Mouse (Mus musculus): ENCODE measurements around the gene Bcorl1.
A peak's percentile ranks its signal among the peaks of the same experiment; 100 is the strongest.
"Not testable (repeated sequence)": the region's sequence is repeated elsewhere in the genome, so short reads cannot be mapped to it uniquely, and the experiment has no call there.

The Bcorl1 gene

GRCm38 (mm10) chrX:48389380-48389779, 48.2 kb downstream of the Bcorl1 start:
- DNase-seq (ENCODE audit: low spot score) = no peak

GRCm38 (mm10) chrX:48399994-48400393, 58.8 kb downstream of the Bcorl1 start:
- DNase-seq (ENCODE audit: low spot score) = no peak

DNA sequence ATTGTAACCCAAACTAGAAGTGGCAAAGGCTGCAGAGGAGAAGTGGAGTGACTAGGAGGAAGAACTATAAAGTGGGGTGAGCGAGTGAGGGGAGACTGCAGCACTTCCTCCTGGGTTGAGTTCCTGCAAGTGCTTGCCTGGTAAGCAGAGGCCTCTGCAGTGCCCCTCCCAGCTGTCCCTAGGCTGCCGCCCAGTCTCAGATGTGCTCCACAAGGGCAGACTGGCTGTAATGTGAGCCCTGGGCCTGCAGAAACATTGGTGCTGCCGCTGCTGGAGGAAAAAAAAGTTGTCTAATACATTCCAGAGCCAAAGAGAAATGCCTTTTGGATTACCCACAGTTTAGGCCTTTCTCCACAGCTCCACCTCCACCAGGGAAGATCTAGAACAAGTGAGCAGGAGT, 64.0 kb downstream of the Bcorl1 start:
- no peak for DNase-seq (ENCODE audit: low spot score)

DNA sequence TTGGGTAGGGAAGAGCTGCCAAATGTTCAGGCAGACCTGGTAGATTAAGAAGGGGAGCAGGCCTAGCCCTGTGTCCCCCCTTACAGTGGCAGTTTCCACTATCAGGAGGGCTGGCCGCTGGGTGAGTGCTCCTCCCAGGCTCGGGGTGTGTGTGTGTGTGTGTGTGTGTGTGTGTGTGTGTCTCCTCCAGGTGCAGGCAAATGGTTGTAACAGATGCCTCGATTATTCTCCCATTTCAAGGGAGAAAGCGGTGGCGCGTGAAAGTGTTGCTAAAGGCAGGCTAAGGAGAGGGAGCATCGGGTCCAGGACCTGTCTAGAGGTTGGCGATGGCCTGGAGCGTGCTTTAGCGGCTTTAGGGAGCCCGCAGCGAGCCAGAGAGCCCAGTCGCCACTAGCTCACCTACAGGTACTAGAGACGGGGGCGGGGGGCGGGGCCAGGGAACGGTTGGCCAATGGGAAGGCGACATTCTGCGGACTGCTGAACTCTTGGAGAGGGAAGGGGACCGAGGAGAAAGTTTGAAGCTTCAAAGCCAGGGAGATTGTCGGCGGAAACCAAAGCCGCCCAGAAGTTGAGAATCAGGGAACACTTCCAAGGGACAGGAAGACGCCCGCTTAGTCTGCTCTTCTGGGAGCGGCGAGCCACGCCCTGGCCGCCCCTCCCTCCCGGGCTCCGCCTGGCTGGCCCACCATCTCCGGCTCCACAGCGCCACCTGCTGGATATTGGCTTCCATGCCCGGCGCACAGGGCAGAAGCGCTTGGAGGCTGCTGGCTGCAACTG, 68.6 kb downstream of the Bcorl1 start:
- DNase-seq (ENCODE audit: low spot score) = peak; percentile 64

DNA sequence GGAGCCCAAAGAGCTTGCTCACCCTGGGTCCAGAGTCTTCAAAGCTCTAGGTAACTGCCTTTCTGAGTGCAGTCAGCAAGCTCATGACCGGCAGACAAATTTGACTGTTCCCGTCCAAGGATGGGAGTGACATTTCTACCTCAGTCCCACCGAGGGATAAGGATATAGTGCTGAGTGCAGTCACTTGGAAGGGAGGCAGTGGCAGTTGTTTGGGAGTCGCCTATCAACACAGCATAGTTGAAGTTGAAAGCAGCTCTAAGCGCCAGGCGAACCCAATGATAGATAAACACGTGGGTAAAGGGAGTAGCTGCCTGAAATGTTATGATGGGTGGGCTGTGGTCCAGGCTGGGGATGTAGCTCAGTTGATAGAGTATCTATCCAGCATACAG, 69.2 kb downstream of the Bcorl1 start:
- no peak for DNase-seq (ENCODE audit: low spot score)

- DNase-seq (ENCODE audit: low spot score) = no peak
Observed at GRCm38 (mm10) chrX:48412629-48413028, 71.5 kb downstream of the Bcorl1 start.

DNA sequence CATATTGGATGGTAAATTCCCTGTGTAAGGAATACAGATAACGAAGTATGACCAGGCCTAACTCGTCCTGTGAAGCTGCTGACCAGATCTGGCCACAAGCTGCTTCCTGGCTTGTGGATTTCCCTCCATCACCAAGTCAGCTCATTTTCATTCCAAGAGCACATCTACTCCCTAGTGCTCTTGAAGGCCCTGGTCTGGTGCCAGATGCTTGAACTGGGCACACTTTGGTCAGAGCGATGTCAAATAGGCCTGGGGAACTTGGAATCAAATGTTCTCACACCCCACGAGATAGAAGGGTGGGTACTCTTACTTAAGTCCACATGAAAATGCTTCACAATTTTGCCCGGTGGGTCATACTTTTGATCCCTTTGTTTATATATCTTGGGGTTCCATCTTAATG, 73.1 kb downstream of the Bcorl1 start:
- no peak for DNase-seq (ENCODE audit: low spot score)

DNA sequence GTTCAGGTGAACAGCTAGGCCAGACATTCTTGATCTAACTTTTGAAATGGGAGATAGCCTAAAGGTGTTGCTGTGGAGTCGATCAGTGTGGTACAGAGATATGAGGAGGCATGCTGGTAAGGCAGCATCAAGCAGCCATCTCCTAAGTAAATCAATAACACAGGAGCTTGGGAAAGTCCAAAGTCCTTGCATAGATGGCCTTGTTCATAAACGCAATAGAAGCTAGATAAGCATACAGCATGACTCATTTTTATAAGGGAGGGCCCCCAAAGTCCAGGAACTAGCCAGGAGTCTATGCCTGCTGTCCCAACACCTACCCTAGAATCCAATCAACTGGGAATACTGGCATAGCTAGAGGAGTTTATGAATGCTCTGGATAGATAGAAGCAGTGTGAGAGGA, 77.3 kb downstream of the Bcorl1 start:
- no peak for DNase-seq (ENCODE audit: low spot score)

DNA sequence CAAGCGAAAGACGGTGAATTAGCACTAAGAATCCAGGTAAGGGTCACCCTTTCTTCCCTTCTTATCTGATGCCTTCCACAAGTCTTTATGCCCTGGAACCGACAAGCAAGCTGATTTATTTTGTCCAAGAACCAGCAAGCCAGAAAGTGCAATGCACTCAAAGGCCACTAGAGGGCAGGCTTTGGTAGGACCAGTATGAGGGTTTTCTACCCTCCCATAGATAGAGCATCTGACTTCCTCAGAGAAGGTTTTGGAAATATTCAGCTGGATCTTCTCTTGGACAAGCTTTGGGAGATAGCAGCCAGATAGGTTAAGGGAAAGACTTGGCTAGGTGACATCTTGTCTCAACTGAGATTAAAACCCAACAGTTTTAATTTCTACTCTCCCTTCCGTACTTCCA, 81.8 kb downstream of the Bcorl1 start:
- DNase-seq (ENCODE audit: low spot score) = no peak

- DNase-seq (ENCODE audit: low spot score) = no peak
Observed at GRCm38 (mm10) chrX:48423671-48424070, 82.5 kb downstream of the Bcorl1 start.

DNA sequence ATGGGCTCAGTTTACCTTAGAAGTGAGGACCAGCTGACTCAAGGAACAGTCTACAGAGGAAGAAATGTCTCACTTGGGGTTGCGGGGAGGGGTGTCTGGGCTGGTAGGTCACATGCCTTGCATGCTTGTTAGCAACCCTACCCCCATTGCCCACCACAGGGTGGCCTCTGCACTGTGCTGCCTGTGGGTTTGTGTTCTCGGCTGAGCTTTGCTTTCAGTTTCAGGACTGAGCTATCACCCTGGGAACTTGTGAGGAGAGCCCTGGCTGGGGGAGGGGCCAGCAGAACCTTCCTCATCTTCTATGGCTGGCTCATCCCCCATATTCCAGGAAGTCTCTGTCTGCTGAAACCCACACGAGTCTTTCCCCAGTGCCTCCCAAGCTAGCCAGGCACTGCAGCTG, 83.4 kb downstream of the Bcorl1 start:
- DNase-seq (ENCODE audit: low spot score) = no peak

GRCm38 (mm10) chrX:48425280-48425679, 84.1 kb downstream of the Bcorl1 start:
- no peak for DNase-seq (ENCODE audit: low spot score)

- DNase-seq (ENCODE audit: low spot score) = no peak
Observed at GRCm38 (mm10) chrX:48428241-48428640, 87.1 kb downstream of the Bcorl1 start.

- no peak for DNase-seq (ENCODE audit: low spot score)
Observed at GRCm38 (mm10) chrX:48428642-48429041, 87.5 kb downstream of the Bcorl1 start.

- no peak for DNase-seq (ENCODE audit: low spot score)
Observed at GRCm38 (mm10) chrX:48429100-48429499, 87.9 kb downstream of the Bcorl1 start.

DNA sequence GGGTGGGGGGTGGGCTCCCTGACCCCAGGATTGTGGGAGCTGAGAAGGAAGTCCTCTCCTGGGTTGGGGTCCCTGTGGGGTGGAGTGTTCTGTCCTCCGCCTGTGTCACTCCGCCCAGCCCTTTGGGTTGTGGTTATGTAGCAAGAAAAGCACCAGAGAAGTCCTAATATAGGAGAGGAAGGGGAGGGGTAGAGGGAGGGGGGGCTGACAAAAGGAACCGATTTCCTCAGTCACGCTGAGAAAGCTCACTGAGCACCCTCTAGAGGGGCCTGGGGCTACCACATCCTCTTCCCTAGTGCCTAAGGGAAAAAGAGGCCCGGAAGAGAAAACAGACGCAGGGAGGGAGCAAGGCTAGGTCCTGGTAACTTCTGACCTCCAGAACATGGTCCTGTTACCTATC, 88.4 kb downstream of the Bcorl1 start:
- DNase-seq (ENCODE audit: low spot score) = no peak

GRCm38 (mm10) chrX:48432599-48433526, 91.7 kb downstream of the Bcorl1 start:
- DNase-seq (ENCODE audit: low spot score) = no peak

DNA sequence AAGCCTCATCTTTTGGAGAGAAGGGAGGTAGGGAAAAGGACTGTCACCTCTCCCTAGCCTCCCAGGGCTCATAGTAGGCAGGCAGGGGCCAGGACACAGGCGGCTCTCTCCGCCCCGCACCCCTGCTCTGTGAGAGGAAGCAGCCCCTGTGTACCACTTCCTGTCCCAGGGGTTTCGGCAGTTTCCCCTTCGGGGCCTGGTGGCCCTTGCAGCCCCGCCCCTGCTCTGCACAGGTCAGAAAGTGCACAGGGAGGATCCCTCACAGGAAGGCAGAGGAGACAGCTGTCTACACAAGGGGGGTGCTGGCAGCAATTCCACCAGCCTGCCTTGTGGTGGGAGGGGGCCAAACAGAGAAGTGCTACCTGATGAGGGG, 92.4 kb downstream of the Bcorl1 start:
- DNase-seq (ENCODE audit: low spot score) = no peak

GRCm38 (mm10) chrX:48434251-48434650, 93.1 kb downstream of the Bcorl1 start:
- no peak for DNase-seq (ENCODE audit: low spot score)

DNA sequence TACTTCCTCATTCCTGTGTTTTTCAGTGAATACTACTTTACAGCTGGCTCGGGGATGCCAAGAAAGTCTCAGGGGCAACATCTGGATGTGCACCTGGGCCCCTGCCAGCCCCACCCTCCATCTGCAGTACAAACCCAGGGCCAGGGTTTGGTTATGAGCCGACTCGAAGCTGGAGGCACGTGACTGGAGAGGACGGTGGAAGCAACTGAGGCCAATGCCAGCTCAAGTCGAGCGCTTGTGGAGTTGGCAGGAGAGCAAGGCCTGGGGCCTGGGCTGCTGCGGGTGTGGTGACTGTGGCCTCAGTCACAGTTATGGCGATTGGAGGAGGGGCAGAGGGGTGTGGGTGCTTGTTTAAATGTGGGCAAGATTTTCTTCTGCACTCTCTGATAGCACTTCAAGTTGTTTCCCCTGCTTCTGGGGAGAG, 94.3 kb downstream of the Bcorl1 start:
- no peak for DNase-seq (ENCODE audit: low spot score)

- not testable (repeated sequence) for DNase-seq (ENCODE audit: low spot score)
Observed at GRCm38 (mm10) chrX:48436082-48436481, 94.9 kb downstream of the Bcorl1 start.

DNA sequence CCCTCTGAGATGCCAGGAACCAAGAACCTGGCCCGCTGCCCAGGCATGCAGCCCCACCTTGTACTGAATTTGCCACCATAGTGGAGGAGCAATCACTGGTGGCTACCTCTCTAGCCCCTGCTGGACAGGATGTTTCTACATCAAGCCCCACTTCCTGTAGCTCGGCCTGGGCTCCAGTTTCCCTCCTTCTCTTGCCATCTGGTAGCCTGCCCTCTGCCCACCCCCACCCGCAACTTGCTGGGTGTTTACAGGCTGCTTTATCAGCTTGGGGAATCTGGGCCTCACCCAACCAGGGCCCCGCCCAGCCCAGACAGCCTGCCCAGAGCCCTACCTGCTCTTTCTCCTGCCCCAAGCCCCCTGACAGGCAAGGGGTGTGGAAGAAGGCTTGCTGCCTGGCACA, 97.9 kb downstream of the Bcorl1 start:
- DNase-seq (ENCODE audit: low spot score) = no peak

- DNase-seq (ENCODE audit: low spot score) = no peak
Observed at GRCm38 (mm10) chrX:48441548-48441947, 100.4 kb downstream of the Bcorl1 start.

Measured in ovary, adult 18-20 months (tissue).